Mouse (Mus musculus): ENCODE measurements at regions not wholly inside any gene's neighbourhood (a gene's known extent, or its start where the extent isn't known, plus 50 kb on each side); places are given as distances from the start of the nearest gene placed in this dataset. TPM values are rescaled to one million over a fixed set of nuclear protein-coding genes. Genes with fewer than 3 reads are reported as not detected.

DNA sequence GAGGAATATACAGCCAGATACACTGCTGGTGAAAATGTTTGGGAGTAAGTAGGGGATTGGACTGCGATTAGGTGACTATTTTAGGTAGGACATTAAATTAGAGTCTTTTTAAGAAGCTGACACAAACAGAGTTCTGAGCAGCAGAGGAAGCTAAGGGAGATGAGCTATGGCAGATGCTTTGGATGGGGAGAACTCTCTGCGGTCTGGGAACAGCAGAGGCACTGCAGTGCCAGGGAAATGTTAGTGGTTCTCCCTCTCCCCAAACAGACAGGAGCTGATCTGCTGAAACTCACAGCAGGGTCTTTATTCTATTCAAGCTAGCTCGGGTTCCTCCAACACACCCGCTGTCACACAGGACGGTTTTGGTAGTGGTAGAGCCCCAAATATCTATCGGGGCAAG, 110.7 kb upstream of the Gm10131 start:
- H3K36me3 ChIP-seq (ENCODE audit: control insufficient read depth, insufficient read depth, low read length) = no peaks in the 10 kb centered on the region
- no peak overlapping the region for H3K4me2 ChIP-seq (replicated peaks; ENCODE audit: low read depth, low read length)
- no peaks in the 10 kb centered on the region for H3K4me1 ChIP-seq (ENCODE audit: control insufficient read depth, insufficient read depth, low read length)
- H3K9ac ChIP-seq (ENCODE audit: low read depth, low read length) = no peak overlapping the region
- H3K27me3 ChIP-seq (ENCODE audit: control insufficient read depth, insufficient read depth, low read length) = no peaks in the 10 kb centered on the region
- ATAC-seq (ENCODE audit: low FRiP score, low TSS enrichment) = no peak
- WGBS = 86% methylated on average over 6 of the region's 6 CpGs
- H3K9me3 ChIP-seq (ENCODE audit: control insufficient read depth, low read length) = peaks cover 5% of the 10 kb centered on the region; the same call in 1 of the 2 replicates
- H3K4me3 ChIP-seq (ENCODE audit: low read length) = no peak overlapping the region
- no peak overlapping the region for H3K27ac ChIP-seq (ENCODE audit: low read depth, low read length)

Small RNAs in the stretch of these regions (microRNA-seq; reads per million reads assigned to microRNA genes)
- not detected for gene Gm23177
